Mouse (Mus musculus): ENCODE measurements at regions not wholly inside any gene's neighbourhood (a gene's known extent, or its start where the extent isn't known, plus 50 kb on each side); places are given as distances from the start of the nearest gene placed in this dataset.

- DNase-seq, result no peak
These were observed 184.2 kb downstream of the Cct6b start for GRCm38 (mm10) chr11:82579841-82580415.

- DNase-seq, result no peak
These were observed 187.3 kb downstream of the Tmem132e start for GRCm38 (mm10) chr11:82576019-82576418.

DNA sequence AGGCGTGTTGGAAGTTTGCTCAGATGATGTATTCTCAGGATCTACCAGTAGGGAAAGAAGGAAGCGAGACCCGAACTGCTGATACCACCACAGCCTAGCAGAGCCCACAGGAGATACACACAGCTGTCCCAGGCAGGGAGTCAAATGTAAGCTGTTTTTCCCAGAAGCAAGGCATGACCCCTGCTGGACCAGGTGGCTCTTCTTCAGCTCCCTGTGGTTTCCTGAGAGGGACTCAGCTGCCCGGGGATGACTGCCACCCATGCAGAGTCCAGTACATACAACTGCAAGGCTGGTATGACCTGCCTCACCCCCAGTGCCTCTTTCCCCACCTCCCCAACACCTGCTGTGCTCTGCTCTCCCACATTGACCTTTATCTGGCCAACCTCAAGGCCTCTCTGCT is 184.4 kb downstream of the Tmem132e start:
- no peak for DNase-seq

- peak; percentile 49 for DNase-seq
These were observed 182.8 kb downstream of the Tmem132e start for GRCm38 (mm10) chr11:82571525-82571924.

DNA sequence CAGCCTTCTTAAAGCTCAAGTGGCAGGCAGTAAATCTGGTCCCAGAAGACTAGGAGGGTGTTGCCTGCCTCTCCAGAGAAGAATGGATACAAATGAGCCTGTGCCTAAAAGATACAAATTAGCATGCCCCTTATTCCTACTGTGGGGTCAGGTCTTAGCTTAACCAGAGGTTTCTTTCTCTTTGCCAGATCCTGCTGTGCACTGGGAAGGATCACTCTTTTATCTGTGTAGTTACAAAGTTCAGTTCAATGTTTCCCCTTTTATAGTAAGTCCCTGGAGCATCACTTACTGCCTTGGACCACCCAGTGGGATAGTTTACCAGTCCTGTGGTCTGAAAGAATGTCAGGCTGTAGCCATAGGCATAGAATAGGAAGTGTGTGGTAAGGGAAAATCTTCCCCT is 181.1 kb downstream of the Tmem132e start:
- no peak for DNase-seq

DNA sequence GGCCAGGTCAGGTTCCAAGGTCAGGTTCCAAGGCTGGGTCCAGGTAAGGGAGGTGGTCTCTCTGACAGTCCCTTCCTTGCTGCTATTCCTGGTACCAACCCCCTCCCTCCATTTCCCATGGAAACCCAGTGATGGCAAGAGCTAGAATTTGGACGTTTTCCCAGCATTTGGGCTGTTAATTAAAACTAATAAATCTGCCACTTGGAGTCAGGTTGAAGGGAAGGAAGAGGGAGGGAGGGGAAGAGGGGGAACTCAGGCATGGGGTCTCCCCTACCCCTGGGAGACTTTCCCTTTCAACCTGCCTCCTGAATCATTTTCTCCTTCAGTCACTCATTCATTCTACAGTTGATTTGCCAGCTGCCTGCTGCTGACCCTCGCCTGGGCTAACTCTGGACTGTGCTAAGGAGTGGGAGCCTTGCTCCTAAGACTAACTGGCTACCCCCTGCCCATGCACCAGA is 179.5 kb downstream of the Tmem132e start:
- peak; percentile 22 for DNase-seq

GRCm38 (mm10) chr11:82567014-82567685 is 178.4 kb downstream of the Tmem132e start:
- peak; percentile 50 for DNase-seq

DNA sequence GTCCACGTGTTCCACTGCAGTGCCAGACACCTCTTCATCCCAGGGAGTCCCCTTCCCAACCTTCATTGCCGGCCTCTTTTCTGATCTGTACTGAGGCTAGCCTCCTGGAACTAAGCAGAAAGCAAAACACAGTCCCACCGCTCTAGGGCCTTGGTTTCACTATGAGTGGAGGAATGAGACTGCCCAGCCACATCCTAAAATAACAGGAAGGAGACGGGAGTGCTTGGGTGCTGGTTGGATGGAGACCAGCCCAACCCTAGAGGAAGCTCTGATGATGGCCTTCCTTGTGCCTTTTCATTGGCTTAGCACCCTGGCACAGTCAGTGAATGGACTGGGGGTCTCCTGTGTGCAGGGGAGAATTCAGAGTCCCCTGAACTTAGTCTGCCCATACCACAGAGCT is 177.4 kb downstream of the Tmem132e start:
- DNase-seq, result no peak

DNA sequence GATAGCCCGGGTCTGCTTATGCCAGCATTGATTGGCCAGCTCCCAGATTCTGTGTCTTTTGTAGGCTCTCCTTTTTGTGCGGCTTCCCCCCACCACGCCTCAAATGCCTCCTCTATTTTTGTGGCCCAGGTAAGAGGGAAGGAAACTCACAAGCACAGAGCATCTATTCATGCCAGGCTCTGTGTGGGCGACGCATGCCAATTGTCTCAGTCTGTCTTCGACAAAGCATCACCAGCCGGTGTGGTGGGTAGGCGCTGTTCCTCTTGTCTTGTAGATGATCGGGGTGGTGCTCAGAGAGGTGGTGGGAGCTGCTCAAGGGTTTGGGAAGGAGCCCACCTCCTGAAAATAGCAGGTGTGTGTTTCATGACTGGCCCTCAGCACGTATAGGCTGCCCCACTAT is 175.5 kb downstream of the Tmem132e start:
- DNase-seq, result no peak

DNA sequence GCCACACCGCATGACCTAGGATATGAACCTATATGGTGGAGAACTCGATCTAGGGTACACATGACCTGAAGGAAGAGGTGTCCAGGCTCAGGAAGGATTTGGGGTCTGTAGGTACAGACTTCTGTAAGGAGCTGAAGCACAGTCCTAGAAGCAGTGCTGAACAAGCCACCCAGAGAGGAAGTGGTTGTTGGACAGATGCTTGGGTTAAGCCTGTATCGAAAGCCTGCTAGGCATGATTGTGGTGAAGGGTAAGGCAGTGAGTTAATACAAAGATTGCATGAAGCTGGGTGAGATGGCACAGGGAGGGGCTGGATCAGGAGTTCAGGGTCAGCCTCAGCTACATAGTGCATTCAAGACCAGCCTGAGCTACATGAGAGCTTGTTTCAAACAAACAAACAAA is 153.3 kb downstream of the Tmem132e start:
- DNase-seq, result no peak

GRCm38 (mm10) chr11:82541376-82541775 is 152.7 kb downstream of the Tmem132e start:
- no peak for DNase-seq

GRCm38 (mm10) chr11:82537931-82538330 is 149.2 kb downstream of the Tmem132e start:
- DNase-seq, result no peak

GRCm38 (mm10) chr11:82523200-82523802 is 134.6 kb downstream of the Tmem132e start:
- no peak for DNase-seq

- DNase-seq, result no peak
These were observed 132.7 kb downstream of the Tmem132e start for GRCm38 (mm10) chr11:82521383-82521782.

DNA sequence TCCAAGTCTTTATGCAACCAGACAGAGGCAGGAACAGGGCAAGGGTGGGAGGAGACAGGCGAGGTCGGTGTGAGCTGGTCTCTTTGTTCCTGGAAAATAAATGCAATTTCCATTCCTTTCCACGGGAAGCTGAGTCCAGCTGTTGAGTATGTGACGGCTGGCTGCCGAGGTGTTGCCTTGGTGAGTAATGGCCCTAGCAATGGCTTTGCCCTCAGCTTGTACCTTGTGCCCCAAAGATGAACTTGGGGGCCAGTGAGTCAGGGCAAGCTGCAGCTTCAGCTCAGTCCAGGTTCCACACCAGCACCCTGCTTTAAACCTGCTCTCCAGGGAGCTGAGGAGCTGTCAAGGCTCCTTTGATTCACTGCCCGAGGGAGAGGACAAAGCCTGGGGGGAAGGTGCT is 130.0 kb downstream of the Tmem132e start:
- DNase-seq, result no peak

- peak; percentile 28 for DNase-seq
These were observed 125.9 kb downstream of the Tmem132e start for GRCm38 (mm10) chr11:82514526-82515144.

DNA sequence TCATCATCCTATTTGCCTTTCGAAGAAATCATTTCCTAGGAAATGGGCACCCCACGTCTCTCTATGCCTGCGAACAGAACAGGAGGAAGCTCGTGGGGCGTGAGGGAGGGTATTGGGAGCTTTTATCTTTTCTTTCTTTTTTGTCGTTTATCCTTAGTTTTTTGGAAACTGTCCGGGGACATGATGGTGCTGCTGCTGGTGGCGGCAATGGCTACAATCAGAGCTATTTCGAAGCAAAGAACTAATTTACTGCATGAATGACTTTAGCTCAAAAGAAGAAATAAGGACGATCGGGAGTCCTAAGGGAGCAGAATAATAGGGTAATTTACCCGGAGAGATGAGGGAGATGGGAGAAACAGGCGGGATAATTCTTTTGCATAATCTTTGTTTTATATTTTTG is 119.9 kb downstream of the Tmem132e start:
- DNase-seq, result no peak
